Mouse (Mus musculus) left cerebral cortex, adult 9 months (tissue): Measurements from ENCODE around the gene Zscan2.
"Not testable (repeated sequence)": the region's sequence is repeated elsewhere in the genome, so short reads cannot be mapped to it uniquely, and the experiment has no call there.

Source experiments
- DNase-seq, 2 experiments: peaks; one replicate each; pipeline ENCODE4 v3.0.0; 2022; ENCODE audit warnings: low spot score in 2 of 2

Gene Zscan2

GRCm38 (mm10) chr7:80860729-80861274 lies at the start of gene Zscan2:
Gene Zscan2, plus strand, starts transcription at chr7:80860920.
- DNase-seq = peak; percentile 86 to 94

GRCm38 (mm10) chr7:80813397-80813796 lies 47.3 kb upstream of the Zscan2 start:
- DNase-seq = no peak

GRCm38 (mm10) chr7:80816641-80817040 lies 44.1 kb upstream of the Zscan2 start:
- no peak for DNase-seq

- no peak for DNase-seq
Observed at GRCm38 (mm10) chr7:80820838-80821237, 39.9 kb upstream of the Zscan2 start.

GRCm38 (mm10) chr7:80823267-80823666 lies 37.5 kb upstream of the Zscan2 start:
- DNase-seq = no peak

GRCm38 (mm10) chr7:80823875-80824682 lies 36.6 kb upstream of the Zscan2 start:
- no peak for DNase-seq

GRCm38 (mm10) chr7:80825843-80826403 lies 34.8 kb upstream of the Zscan2 start, which contains the start of gene Iqgap1:
Gene Iqgap1, minus strand, starts transcription at chr7:80825974.
- no peak for DNase-seq

- no peak for DNase-seq
Observed at GRCm38 (mm10) chr7:80828146-80828860, 32.4 kb upstream of the Zscan2 start.

GRCm38 (mm10) chr7:80830193-80830803 lies 30.4 kb upstream of the Zscan2 start:
- DNase-seq = no peak

- no peak for DNase-seq
Observed at GRCm38 (mm10) chr7:80832191-80832590, 28.5 kb upstream of the Zscan2 start.

- not testable (repeated sequence) for DNase-seq
Observed at GRCm38 (mm10) chr7:80832996-80833650, 27.6 kb upstream of the Zscan2 start.

- DNase-seq = no peak
Observed at GRCm38 (mm10) chr7:80833651-80834532, 26.8 kb upstream of the Zscan2 start.

GRCm38 (mm10) chr7:80835984-80836652 lies 24.6 kb upstream of the Zscan2 start:
- no peak for DNase-seq

- no peak for DNase-seq
Observed at GRCm38 (mm10) chr7:80837736-80838135, 23.0 kb upstream of the Zscan2 start.

- DNase-seq = no peak
Observed at GRCm38 (mm10) chr7:80838247-80838646, 22.5 kb upstream of the Zscan2 start.

- no peak for DNase-seq
Observed at GRCm38 (mm10) chr7:80839755-80840154, 21.0 kb upstream of the Zscan2 start.

- no peak for DNase-seq
Observed at GRCm38 (mm10) chr7:80840241-80840640, 20.5 kb upstream of the Zscan2 start.

GRCm38 (mm10) chr7:80840937-80841336 lies 19.8 kb upstream of the Zscan2 start:
- peak in 1 of 2 experiments; percentile 30 for DNase-seq

- no peak for DNase-seq
Observed at GRCm38 (mm10) chr7:80842132-80842531, 18.6 kb upstream of the Zscan2 start.

- DNase-seq = no peak
Observed at GRCm38 (mm10) chr7:80843176-80843575, 17.5 kb upstream of the Zscan2 start.
